Mouse (Mus musculus): ENCODE results near the gene Gm49320. TPM values are rescaled to one million over a fixed set of nuclear protein-coding genes. Genes with fewer than 3 reads are reported as not detected.
A peak's percentile ranks its signal among the peaks of the same experiment; 100 is the strongest.

Gm49320 gene
- polyA plus RNA-seq, 1 experiment from 2014 or later = not detected

GRCm38 (mm10) chr8:4276111-4276465 lies 37.4 kb downstream of the Gm49320 start:
- DNase-seq (ENCODE audit: low spot score) = no peak
- Histone ChIP-seq H3K27me3 (ENCODE audit: insufficient read depth, poor library complexity, severe bottlenecking) (no peaks in the 10 kb centered on the region), H3K4me1 (0 out of 2 replicates have a peak, but pooled peaks cover 10% of the 10 kb centered on the region), H3K4me3 (peak overlapping the region; percentile 81), H3K27ac (peak overlapping the region; percentile 93), H3K36me3 (peaks cover 27% of the 10 kb centered on the region), H3K9me3 (no peaks in the 10 kb centered on the region)
- 26% methylated on average over 9 of the region's 9 CpGs for WGBS

DNA sequence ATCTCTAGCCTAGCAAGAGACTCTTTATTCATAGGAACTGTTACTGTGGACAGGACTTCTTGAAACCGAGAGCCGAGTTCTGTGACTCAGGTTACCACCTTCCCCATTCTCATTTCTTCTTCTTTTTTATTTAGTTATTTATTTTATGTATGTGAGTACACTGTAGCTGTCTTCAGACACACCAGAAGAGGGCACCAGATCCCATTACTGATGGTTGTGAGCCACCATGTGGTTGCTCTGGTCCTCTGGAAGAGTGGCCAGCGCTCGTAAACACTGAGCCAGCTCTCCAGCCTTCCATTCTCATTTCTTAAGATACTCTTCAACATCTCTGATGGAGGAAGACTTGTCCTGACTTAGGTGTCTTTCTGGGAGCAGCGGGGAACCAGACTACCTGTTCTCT lies 54.1 kb downstream of the Gm49320 start:
- H3K4me3 ChIP-seq = no peak overlapping the region
- H3K9me3 ChIP-seq = no peaks in the 10 kb centered on the region
- H3K36me3 ChIP-seq = peaks cover 94% of the 10 kb centered on the region
- H3K27me3 ChIP-seq (ENCODE audit: insufficient read depth, poor library complexity, severe bottlenecking) = no peaks in the 10 kb centered on the region
- 89% methylated on average over 5 of the region's 5 CpGs for WGBS
- no peak overlapping the region for H3K27ac ChIP-seq
- no peak for DNase-seq (ENCODE audit: low spot score)
- H3K4me1 ChIP-seq = no peaks in the 10 kb centered on the region

GRCm38 (mm10) chr8:4297822-4298221 lies 59.2 kb downstream of the Gm49320 start:
- Histone ChIP-seq H3K9me3 (no peaks in the 10 kb centered on the region), H3K27ac (no peak overlapping the region), H3K36me3 (peaks cover 93% of the 10 kb centered on the region), H3K27me3 (ENCODE audit: insufficient read depth, poor library complexity, severe bottlenecking) (no peaks in the 10 kb centered on the region), H3K4me3 (no peak overlapping the region), H3K4me1 (no peaks in the 10 kb centered on the region)
- no peak for DNase-seq (ENCODE audit: low spot score)
- 79% methylated on average over 4 of the region's 4 CpGs for WGBS

Other genes with a start within 250 kb of the Gm49320 start
- gene Cd209f, start 133.0 kb upstream of the Gm49320 start, polyA plus RNA-seq (2016; fragmentation: Nextera tagmentation; extraction: Ambion mirVana) = not detected in 2 replicates
- gene Cd209g, start 104.8 kb upstream of the Gm49320 start, polyA plus RNA-seq (2016; fragmentation: Nextera tagmentation; extraction: Ambion mirVana) = 0.10 TPM in 1 of 2 replicates, not detected in the other
- 16.1 and 18.8 TPM in 2 replicates for gene Evi5l, start 72.3 kb upstream of the Gm49320 start, polyA plus RNA-seq (2016; fragmentation: Nextera tagmentation; extraction: Ambion mirVana)
- 0.55 and 1.5 TPM in 2 replicates for gene Prr36, start 21.4 kb upstream of the Gm49320 start, polyA plus RNA-seq (2016; fragmentation: Nextera tagmentation; extraction: Ambion mirVana)
- gene Lrrc8e, start 12.0 kb upstream of the Gm49320 start, polyA plus RNA-seq (2016; fragmentation: Nextera tagmentation; extraction: Ambion mirVana) = 0.19 and 0.20 TPM in 2 replicates
- gene Map2k7, start 125 bp upstream of the Gm49320 start, polyA plus RNA-seq (2016; fragmentation: Nextera tagmentation; extraction: Ambion mirVana) = 27.5 and 30.0 TPM in 2 replicates
- 2.4 and 2.5 TPM in 2 replicates for gene Tgfbr3l, start 9.3 kb downstream of the Gm49320 start, polyA plus RNA-seq (2016; fragmentation: Nextera tagmentation; extraction: Ambion mirVana)
- 47.8 and 60.2 TPM in 2 replicates for gene Snapc2, start 14.2 kb downstream of the Gm49320 start, polyA plus RNA-seq (2016; fragmentation: Nextera tagmentation; extraction: Ambion mirVana)
- 33.2 and 59.1 TPM in 2 replicates for gene Ctxn1, start 20.4 kb downstream of the Gm49320 start, polyA plus RNA-seq (2016; fragmentation: Nextera tagmentation; extraction: Ambion mirVana)
- 70.2 and 72.0 TPM in 2 replicates for gene Timm44, start 37.0 kb downstream of the Gm49320 start, polyA plus RNA-seq (2016; fragmentation: Nextera tagmentation; extraction: Ambion mirVana)
- gene Ccl25, start 86.3 kb downstream of the Gm49320 start, polyA plus RNA-seq (2016; fragmentation: Nextera tagmentation; extraction: Ambion mirVana) = 15.8 and 16.5 TPM in 2 replicates
- gene Elavl1, start 86.5 kb downstream of the Gm49320 start, polyA plus RNA-seq (2016; fragmentation: Nextera tagmentation; extraction: Ambion mirVana) = 229 and 261 TPM in 2 replicates

All from heart, embryonic 10.5 days (tissue).